Comparison of ENCODE assay signal across 8 mouse cellular contexts in the genomic region with DNA sequence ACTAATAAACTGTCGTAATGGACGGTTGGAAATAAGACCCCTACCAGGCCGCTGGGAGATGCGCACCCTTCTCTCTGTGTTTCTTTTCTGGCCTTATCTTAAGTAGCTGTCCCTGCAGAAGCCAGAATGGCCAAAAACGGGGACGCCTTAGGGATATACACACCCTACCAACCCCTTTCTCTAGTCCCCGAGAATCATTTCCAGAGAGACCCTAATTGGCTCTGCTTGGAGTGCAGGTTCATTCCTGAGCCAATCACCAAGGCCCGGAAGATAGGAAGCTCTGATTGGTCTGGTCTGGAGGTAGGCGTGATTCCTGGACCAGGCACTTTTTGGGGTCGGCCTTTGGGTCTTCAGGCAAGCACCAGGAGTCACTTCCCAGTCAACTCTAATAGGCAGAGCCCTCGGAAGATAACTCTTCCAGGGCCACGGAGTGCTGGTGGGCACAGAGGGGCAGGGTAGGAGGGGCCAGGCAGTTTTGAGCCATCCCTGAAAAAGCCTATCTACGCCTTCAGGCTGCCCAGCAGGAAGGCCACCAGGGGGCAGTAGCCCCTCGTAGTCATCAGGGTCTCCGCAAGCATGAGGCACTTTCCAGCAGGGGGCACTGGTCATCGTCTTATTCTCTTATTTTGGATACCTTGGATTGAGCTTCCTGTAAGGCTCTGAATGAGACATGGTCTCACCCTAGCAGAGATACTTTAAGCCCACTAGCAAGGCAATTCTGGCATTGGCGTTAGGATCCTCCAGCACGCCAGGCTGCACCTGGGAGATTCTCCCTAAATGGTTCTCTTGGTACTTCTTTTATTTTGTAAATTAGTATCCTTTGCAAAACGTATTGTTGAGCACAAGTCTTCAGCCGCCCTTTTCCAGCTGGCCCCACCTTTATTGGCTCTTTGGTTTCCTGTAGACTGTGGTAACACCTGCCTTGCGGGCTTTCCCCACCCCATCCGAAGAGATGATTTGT. TPM values are rescaled to one million over a fixed set of nuclear protein-coding genes. Genes with fewer than 3 reads are reported as not detected.
A peak's percentile ranks its signal among the peaks of the same experiment; 100 is the strongest.
DNase-seq lines count a peak whose midpoint lies in the region; ATAC-seq and TF ChIP-seq lines count a peak whose summit lies in the region.

No protein-coding gene starts in this region.

- H3K9ac ChIP-seq in hindbrain, embryonic 12.5 days = peak overlapping the region; percentile 50
- 0 out of 2 replicates have a peak overlapping the region, but pooled peaks have one; percentile 16 for H3K9ac ChIP-seq in lung, postnatal 0 days (replicated peaks; ENCODE audit: low read depth)

- H3K9me3 ChIP-seq in hindbrain, embryonic 12.5 days (replicated peaks) = no peaks in the 10 kb centered on the region
- H3K9me3 ChIP-seq in lung, postnatal 0 days (ENCODE audit: low read length) = no peaks in the 10 kb centered on the region

- peaks cover 7% of the 10 kb centered on the region; the same call in 1 of the 2 replicates for H3K36me3 ChIP-seq in hindbrain, embryonic 12.5 days
- no peaks in the 10 kb centered on the region for H3K36me3 ChIP-seq in lung, postnatal 0 days (ENCODE audit: insufficient read depth, low read length)

- peak; percentile 100 for TF ChIP-seq CTCF in lung, postnatal 0 days (IDR thresholded peaks at IDR 0.05)

- WGBS in hindbrain, embryonic 12.5 days = 9% methylated on average over 22 of the region's 22 CpGs
- 9% methylated on average over 22 of the region's 22 CpGs for WGBS in lung, postnatal 0 days

- peak; percentile 98 for DNase-seq in NIH3T3 (ENCODE audit: low read depth)
- peak; percentile 98 to 100 for DNase-seq in cerebellum, postnatal 10 days
- peak; percentile 87 to 94 for DNase-seq in frontal cortex, postnatal 10 days (ENCODE audit: low spot score in 2 of 2)
- DNase-seq in layer of hippocampus, postnatal 10 days (ENCODE audit: low spot score in 2 of 2) = peak; percentile 99
- peak; percentile 95 for DNase-seq in lung, postnatal 0 days (ENCODE audit: low spot score)
- peak; percentile 90 for DNase-seq in ovary, postnatal 10 days (ENCODE audit: low spot score)
- peak; percentile 94 for DNase-seq in thymus, postnatal 0 days (ENCODE audit: low spot score)

- H3K27me3 ChIP-seq in hindbrain, embryonic 12.5 days = no peaks in the 10 kb centered on the region
- H3K27me3 ChIP-seq in lung, postnatal 0 days (replicated peaks; ENCODE audit: insufficient read depth, low read length) = no peaks in the 10 kb centered on the region

- ATAC-seq in hindbrain, embryonic 12.5 days (ENCODE audit: low FRiP score) = peak; percentile 97
- peak; percentile 96 for ATAC-seq in lung, postnatal 0 days

- peak overlapping the region; percentile 74 for H3K27ac ChIP-seq in hindbrain, embryonic 12.5 days
- no peak overlapping the region for H3K27ac ChIP-seq in lung, postnatal 0 days (ENCODE audit: low read length)

- H3K4me1 ChIP-seq in hindbrain, embryonic 12.5 days = peaks cover 4% of the 10 kb centered on the region; the same call in 1 of the 2 replicates
- H3K4me1 ChIP-seq in lung, postnatal 0 days (ENCODE audit: insufficient read depth, low read depth, low read length) = peaks cover 4% of the 10 kb centered on the region; the same call in 1 of the 2 replicates

- H3K4me2 ChIP-seq in hindbrain, embryonic 12.5 days (replicated peaks) = peak overlapping the region; percentile 62
- H3K4me2 ChIP-seq in lung, postnatal 0 days (replicated peaks; ENCODE audit: low read depth, low read length) = peak overlapping the region; percentile 58

- H3K4me3 ChIP-seq in hindbrain, embryonic 12.5 days = peak overlapping the region; percentile 44
- H3K4me3 ChIP-seq in lung, postnatal 0 days (ENCODE audit: low read depth, low read length) = peak overlapping the region; percentile 35

- peak; percentile 6 for TF ChIP-seq EP300 in lung, postnatal 0 days (IDR thresholded peaks at IDR 0.05)

RNA-seq across cellular contexts. Expression of a gene that starts 9.1 kb away (rescaled TPM):
- 9.4 and 9.7 TPM in 2 replicates for polyA plus RNA-seq in hindbrain, embryonic 12.5 days (2016; fragmentation: Nextera tagmentation; extraction: Ambion mirVana)
- total RNA-seq in layer of hippocampus, postnatal 10 days (2021) = 10 to 100 TPM; 22.6 to 26.3 TPM
- 9.8 and 9.9 TPM in 2 replicates for polyA plus RNA-seq in lung, postnatal 0 days (2015; fragmentation: Nextera tagmentation; extraction: Ambion mirVana)
- polyA plus RNA-seq in thymus, postnatal 0 days (2015; fragmentation: Nextera tagmentation; extraction: Ambion mirVana) = 10.5 TPM in 2 replicates

RNA-seq across cellular contexts. Expression of a gene that starts 56.9 kb away (rescaled TPM):
- 42.0 and 50.1 TPM in 2 replicates for polyA plus RNA-seq in hindbrain, embryonic 12.5 days (2016; fragmentation: Nextera tagmentation; extraction: Ambion mirVana)
- total RNA-seq in layer of hippocampus, postnatal 10 days (2021) = 10 to 100 TPM; 34.8 to 36.1 TPM
- 21.8 and 21.9 TPM in 2 replicates for polyA plus RNA-seq in lung, postnatal 0 days (2015; fragmentation: Nextera tagmentation; extraction: Ambion mirVana)
- polyA plus RNA-seq in thymus, postnatal 0 days (2015; fragmentation: Nextera tagmentation; extraction: Ambion mirVana) = 51.6 and 56.4 TPM in 2 replicates
